Mouse (Mus musculus): Measurements from ENCODE around the gene Gm2001.
"Not testable (repeated sequence)": the region's sequence is repeated elsewhere in the genome, so short reads cannot be mapped to it uniquely, and the experiment has no call there.

Gm2001 gene
- long read RNA-seq, experiment 1 = 0 reads
- long read RNA-seq, experiment 2 = 0 reads

- intact Hi-C loops (cut with DNase I) = not testable (repeated sequence)
Measured at GRCm38 (mm10) chr12:87842239-87842638, at the start of gene Gm2001. Gene Gm2001 (minus strand): TSS chr12:87842339.

- intact Hi-C loops (cut with DNase I) = not testable (repeated sequence)
Measured at GRCm38 (mm10) chr12:87873772-87874171, 31.6 kb upstream of the Gm2001 start, which contains the start of gene Gm2016. Gene Gm2016 (plus strand): TSS chr12:87874072.

GRCm38 (mm10) chr12:87864048-87864447 is 21.9 kb upstream of the Gm2001 start:
- intact Hi-C loops (cut with DNase I) = not testable (repeated sequence)

GRCm38 (mm10) chr12:87863638-87864037 is 21.5 kb upstream of the Gm2001 start:
- intact Hi-C loops (cut with DNase I) = not testable (repeated sequence)

- intact Hi-C loops (cut with DNase I) = not testable (repeated sequence)
Measured at GRCm38 (mm10) chr12:87861740-87862692, 19.9 kb upstream of the Gm2001 start.

- intact Hi-C loops (cut with DNase I) = not testable (repeated sequence)
Measured at GRCm38 (mm10) chr12:87856067-87856466, 13.9 kb upstream of the Gm2001 start.

GRCm38 (mm10) chr12:87850657-87851056 is 8.5 kb upstream of the Gm2001 start:
- intact Hi-C loops (cut with DNase I) = not testable (repeated sequence)

GRCm38 (mm10) chr12:87816277-87816676 is 25.9 kb downstream of the Gm2001 start, which contains the start of gene BB287469:
Gene BB287469 (plus strand): TSS chr12:87816577.
- intact Hi-C loops (cut with DNase I) = not testable (repeated sequence)

GRCm38 (mm10) chr12:87797971-87798370 is 44.2 kb downstream of the Gm2001 start:
- intact Hi-C loops (cut with DNase I) = not testable (repeated sequence)

- intact Hi-C loops (cut with DNase I) = not testable (repeated sequence)
Measured at GRCm38 (mm10) chr12:87795212-87795611, 46.9 kb downstream of the Gm2001 start, which contains the start of gene Gm21936. Gene Gm21936 (plus strand): TSS chr12:87795512.

Measured in adrenal gland (tissue).